Mouse (Mus musculus): ENCODE results near the gene Hmgb1. TPM values are rescaled to one million over a fixed set of nuclear protein-coding genes. Genes with fewer than 3 reads are reported as not detected.

Gene Hmgb1
- polyA plus RNA-seq, 1 experiment from 2014 or later, result 1,555 TPM

DNA sequence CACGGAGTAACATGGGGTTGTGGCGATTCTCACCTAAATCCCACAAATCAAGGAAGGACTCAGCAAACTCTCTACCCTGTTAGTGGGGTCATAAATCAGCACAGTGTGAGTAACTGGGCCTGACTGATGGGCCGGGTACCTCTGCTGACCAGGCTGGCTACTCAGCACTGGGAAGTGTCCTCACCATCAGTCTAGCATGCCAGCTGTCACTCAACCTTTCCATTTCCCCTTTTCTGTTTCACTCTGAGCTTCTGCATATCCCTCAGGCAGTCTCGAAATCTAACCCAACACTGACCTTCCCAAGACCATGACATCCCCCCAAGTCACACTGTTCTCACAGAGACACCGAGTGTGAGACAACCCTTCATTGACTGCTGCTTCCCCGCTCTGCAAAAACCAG is 95.4 kb downstream of the Hmgb1 start:
- no peak overlapping the region for H3K27ac ChIP-seq (ENCODE audit: low read length)
- 84% methylated on average over 6 of the region's 6 CpGs for WGBS
- no peaks in the 10 kb centered on the region for H3K36me3 ChIP-seq (ENCODE audit: control insufficient read depth, insufficient read depth, low read length)
- no peak overlapping the region for H3K4me2 ChIP-seq (replicated peaks; ENCODE audit: low read depth, low read length)
- no peaks in the 10 kb centered on the region for H3K4me1 ChIP-seq (ENCODE audit: control insufficient read depth, insufficient read depth, low read length)
- H3K9ac ChIP-seq (replicated peaks; ENCODE audit: low read depth, low read length), result no peak overlapping the region
- H3K27me3 ChIP-seq (ENCODE audit: control insufficient read depth, insufficient read depth, low read length), result no peaks in the 10 kb centered on the region
- H3K4me3 ChIP-seq (ENCODE audit: low read depth, low read length), result no peak overlapping the region
- no peak for ATAC-seq (ENCODE audit: insufficient number of reproducible peaks, insufficient read depth, low FRiP score, low read depth)
- H3K9me3 ChIP-seq (ENCODE audit: control insufficient read depth, low read depth, low read length), result no peaks in the 10 kb centered on the region

GRCm38 (mm10) chr5:149088149-149088548 is 96.1 kb downstream of the Hmgb1 start:
- no peaks in the 10 kb centered on the region for H3K9me3 ChIP-seq (ENCODE audit: control insufficient read depth, low read depth, low read length)
- 72% methylated on average over 3 of the region's 3 CpGs for WGBS

DNA sequence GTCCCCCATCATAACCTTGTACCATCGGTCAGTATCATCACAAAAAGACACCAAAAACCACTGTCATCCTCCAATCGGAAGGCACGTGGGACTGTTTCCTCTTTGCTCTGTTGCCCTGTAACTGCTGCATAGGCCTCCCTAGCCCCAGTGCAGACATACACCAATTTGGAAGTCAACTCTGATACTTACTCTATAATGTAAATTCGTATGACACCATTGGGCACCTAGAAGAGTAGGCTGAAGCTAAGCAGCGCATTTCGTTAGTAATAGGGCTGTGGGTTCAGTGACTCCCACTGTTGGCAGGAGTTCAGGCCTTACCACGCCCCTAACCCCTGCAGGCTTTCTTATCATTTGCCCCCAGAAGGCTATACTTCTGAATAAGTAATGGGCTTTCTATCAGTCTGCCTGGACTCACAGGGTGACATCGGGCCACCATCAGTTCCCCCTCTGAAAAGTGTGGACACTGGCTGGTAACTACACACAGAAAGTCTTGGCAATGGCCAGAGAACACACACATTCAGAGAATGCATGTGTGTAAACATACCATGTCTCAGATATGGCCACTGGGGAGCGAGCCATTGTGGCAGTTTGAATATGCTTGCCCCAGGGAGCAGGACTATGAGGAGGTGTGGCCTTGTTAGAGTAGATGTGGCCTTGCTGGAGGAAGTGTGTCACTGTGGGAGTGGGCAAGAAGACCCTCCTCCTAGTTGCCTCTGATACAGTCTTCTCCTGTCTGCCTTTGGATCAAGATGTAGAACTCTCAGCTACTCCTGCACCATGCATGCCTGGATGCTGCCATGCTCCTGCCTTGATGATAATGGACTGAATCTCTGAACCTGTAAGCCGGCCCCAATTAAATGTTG is 97.7 kb downstream of the Hmgb1 start:
- no peak overlapping the region for H3K4me3 ChIP-seq (ENCODE audit: low read depth, low read length)
- H3K4me2 ChIP-seq (replicated peaks; ENCODE audit: low read depth, low read length), result no peak overlapping the region
- H3K27me3 ChIP-seq (ENCODE audit: control insufficient read depth, insufficient read depth, low read length), result no peaks in the 10 kb centered on the region
- no peaks in the 10 kb centered on the region for H3K9me3 ChIP-seq (ENCODE audit: control insufficient read depth, low read depth, low read length)
- H3K36me3 ChIP-seq (ENCODE audit: control insufficient read depth, insufficient read depth, low read length), result no peaks in the 10 kb centered on the region
- H3K27ac ChIP-seq (ENCODE audit: low read length), result no peak overlapping the region
- ATAC-seq (ENCODE audit: insufficient number of reproducible peaks, insufficient read depth, low FRiP score, low read depth), result no peak
- 87% methylated on average over 10 of the region's 10 CpGs for WGBS
- H3K9ac ChIP-seq (replicated peaks; ENCODE audit: low read depth, low read length), result no peak overlapping the region
- no peaks in the 10 kb centered on the region for H3K4me1 ChIP-seq (ENCODE audit: control insufficient read depth, insufficient read depth, low read length)

More at GRCm38 (mm10) chr5:149088149-149088548, 96.1 kb downstream of the Hmgb1 start:
- Histone ChIP-seq H3K9ac (replicated peaks; ENCODE audit: low read depth, low read length) (no peak overlapping the region), H3K4me1 (ENCODE audit: control insufficient read depth, insufficient read depth, low read length) (no peaks in the 10 kb centered on the region), H3K27ac (ENCODE audit: low read length) (no peak overlapping the region), H3K36me3 (ENCODE audit: control insufficient read depth, insufficient read depth, low read length) (no peaks in the 10 kb centered on the region), H3K4me2 (replicated peaks; ENCODE audit: low read depth, low read length) (no peak overlapping the region), H3K4me3 (ENCODE audit: low read depth, low read length) (no peak overlapping the region), H3K27me3 (ENCODE audit: control insufficient read depth, insufficient read depth, low read length) (no peaks in the 10 kb centered on the region)
- no peak for ATAC-seq (ENCODE audit: insufficient number of reproducible peaks, insufficient read depth, low FRiP score, low read depth)

GRCm38 (mm10) chr5:149080466-149080865 is 103.8 kb downstream of the Hmgb1 start:
- 0 out of 2 replicates have a peak, but pooled peaks cover 5% of the 10 kb centered on the region for H3K4me1 ChIP-seq (ENCODE audit: control insufficient read depth, insufficient read depth, low read length)
- no peak overlapping the region for H3K4me2 ChIP-seq (replicated peaks; ENCODE audit: low read depth, low read length)
- H3K27ac ChIP-seq (ENCODE audit: low read length), result no peak overlapping the region
- no peak for ATAC-seq (ENCODE audit: insufficient number of reproducible peaks, insufficient read depth, low FRiP score, low read depth)
- no peak overlapping the region for H3K9ac ChIP-seq (replicated peaks; ENCODE audit: low read depth, low read length)
- 88% methylated on average over 8 of the region's 8 CpGs for WGBS
- H3K4me3 ChIP-seq (ENCODE audit: low read depth, low read length), result no peak overlapping the region
- H3K27me3 ChIP-seq (ENCODE audit: control insufficient read depth, insufficient read depth, low read length), result no peaks in the 10 kb centered on the region
- no peaks in the 10 kb centered on the region for H3K36me3 ChIP-seq (ENCODE audit: control insufficient read depth, insufficient read depth, low read length)
- H3K9me3 ChIP-seq (ENCODE audit: control insufficient read depth, low read depth, low read length), result no peaks in the 10 kb centered on the region

DNA sequence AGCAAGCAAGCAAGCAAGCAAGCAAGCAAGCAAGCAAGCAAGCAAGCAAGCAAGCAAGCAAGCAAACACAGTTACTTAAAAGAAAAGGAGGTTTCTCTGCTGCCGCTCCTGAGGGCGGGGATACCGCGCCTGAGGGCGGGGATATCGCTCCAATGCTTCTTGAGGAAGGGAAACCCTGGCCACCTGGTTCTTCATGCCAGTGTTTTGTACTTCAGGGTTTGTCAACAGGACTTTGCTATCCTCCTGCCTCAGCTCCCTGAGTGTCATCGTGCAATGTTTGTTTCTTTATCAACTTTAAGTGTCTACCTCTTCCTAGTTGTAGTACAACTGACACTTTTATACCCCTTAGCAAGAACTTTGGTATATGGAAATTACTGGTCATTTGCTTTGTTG is 104.5 kb downstream of the Hmgb1 start:
- no peak overlapping the region for H3K4me3 ChIP-seq (ENCODE audit: low read depth, low read length)
- no peaks in the 10 kb centered on the region for H3K27me3 ChIP-seq (ENCODE audit: control insufficient read depth, insufficient read depth, low read length)
- WGBS, result 40% methylated on average over 7 of the region's 7 CpGs
- no peak for ATAC-seq (ENCODE audit: insufficient number of reproducible peaks, insufficient read depth, low FRiP score, low read depth)
- no peak overlapping the region for H3K27ac ChIP-seq (ENCODE audit: low read length)
- no peaks in the 10 kb centered on the region for H3K9me3 ChIP-seq (ENCODE audit: control insufficient read depth, low read depth, low read length)
- H3K4me1 ChIP-seq (ENCODE audit: control insufficient read depth, insufficient read depth, low read length), result 0 out of 2 replicates have a peak, but pooled peaks cover 5% of the 10 kb centered on the region
- no peak overlapping the region for H3K9ac ChIP-seq (replicated peaks; ENCODE audit: low read depth, low read length)
- no peaks in the 10 kb centered on the region for H3K36me3 ChIP-seq (ENCODE audit: control insufficient read depth, insufficient read depth, low read length)
- H3K4me2 ChIP-seq (replicated peaks; ENCODE audit: low read depth, low read length), result 0 out of 2 replicates have a peak overlapping the region, but pooled peaks have one; percentile 11

DNA sequence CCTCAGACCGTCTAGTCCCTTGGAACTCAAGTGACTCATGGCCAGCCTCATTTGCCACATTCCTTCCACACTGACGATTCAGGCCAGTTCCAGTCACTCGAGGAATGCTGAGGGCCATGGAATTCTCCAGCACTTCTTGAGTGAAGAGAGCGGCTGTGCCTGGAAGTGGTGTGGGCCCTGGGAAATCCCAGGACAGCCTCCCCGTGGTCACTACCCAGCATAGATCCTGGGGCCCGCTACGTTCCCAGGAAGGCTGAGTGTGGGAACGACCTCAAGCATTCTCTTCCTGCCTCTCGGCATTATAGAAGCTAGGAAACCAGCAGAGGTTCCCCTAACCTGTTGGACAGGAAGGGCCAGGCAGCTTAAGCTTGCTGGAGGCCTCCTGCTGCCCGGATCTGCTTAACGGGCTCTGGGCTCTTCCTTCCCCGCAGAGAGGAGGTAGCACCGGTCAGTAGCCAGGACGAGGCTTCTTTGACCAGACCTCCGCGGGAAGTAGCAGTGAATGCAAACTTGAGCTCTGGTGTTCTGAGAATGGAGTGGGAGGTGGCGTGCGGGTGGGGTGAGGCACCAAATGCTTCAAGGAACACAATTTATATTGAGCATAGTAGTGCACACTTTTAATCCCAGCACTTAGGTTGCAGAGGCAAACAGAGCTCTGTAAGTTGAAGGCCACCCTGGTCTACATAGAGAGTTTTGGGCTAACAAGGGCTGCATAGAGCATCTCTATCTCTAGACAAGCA is 105.1 kb downstream of the Hmgb1 start:
- WGBS, result 14% methylated on average over 18 of the region's 18 CpGs
- Histone ChIP-seq H3K36me3 (ENCODE audit: control insufficient read depth, insufficient read depth, low read length) (no peaks in the 10 kb centered on the region), H3K4me2 (replicated peaks; ENCODE audit: low read depth, low read length) (peak overlapping the region; percentile 11), H3K4me3 (ENCODE audit: low read depth, low read length) (no peak overlapping the region), H3K27me3 (ENCODE audit: control insufficient read depth, insufficient read depth, low read length) (no peaks in the 10 kb centered on the region), H3K9me3 (ENCODE audit: control insufficient read depth, low read depth, low read length) (no peaks in the 10 kb centered on the region), H3K9ac (replicated peaks; ENCODE audit: low read depth, low read length) (no peak overlapping the region), H3K4me1 (ENCODE audit: control insufficient read depth, insufficient read depth, low read length) (0 out of 2 replicates have a peak, but pooled peaks cover 5% of the 10 kb centered on the region), H3K27ac (ENCODE audit: low read length) (no peak overlapping the region)
- ATAC-seq (ENCODE audit: insufficient number of reproducible peaks, insufficient read depth, low FRiP score, low read depth), result no peak; the same call in 1 of the 2 replicates

GRCm38 (mm10) chr5:149077136-149077535 is 107.2 kb downstream of the Hmgb1 start:
- no peaks in the 10 kb centered on the region for H3K9me3 ChIP-seq (ENCODE audit: control insufficient read depth, low read depth, low read length)
- no peak for ATAC-seq (ENCODE audit: insufficient number of reproducible peaks, insufficient read depth, low FRiP score, low read depth)
- no peak overlapping the region for H3K4me2 ChIP-seq (replicated peaks; ENCODE audit: low read depth, low read length)
- no peaks in the 10 kb centered on the region for H3K36me3 ChIP-seq (ENCODE audit: control insufficient read depth, insufficient read depth, low read length)
- no peak overlapping the region for H3K9ac ChIP-seq (replicated peaks; ENCODE audit: low read depth, low read length)
- H3K4me1 ChIP-seq (ENCODE audit: control insufficient read depth, insufficient read depth, low read length), result 0 out of 2 replicates have a peak, but pooled peaks cover 5% of the 10 kb centered on the region
- WGBS, result 64% methylated on average over 8 of the region's 8 CpGs
- H3K4me3 ChIP-seq (ENCODE audit: low read depth, low read length), result no peak overlapping the region
- no peak overlapping the region for H3K27ac ChIP-seq (ENCODE audit: low read length)
- no peaks in the 10 kb centered on the region for H3K27me3 ChIP-seq (ENCODE audit: control insufficient read depth, insufficient read depth, low read length)

- no peaks in the 10 kb centered on the region for H3K4me1 ChIP-seq (ENCODE audit: control insufficient read depth, insufficient read depth, low read length)
- no peaks in the 10 kb centered on the region for H3K9me3 ChIP-seq (ENCODE audit: control insufficient read depth, low read depth, low read length)
- H3K36me3 ChIP-seq (ENCODE audit: control insufficient read depth, insufficient read depth, low read length), result no peaks in the 10 kb centered on the region
- no peaks in the 10 kb centered on the region for H3K27me3 ChIP-seq (ENCODE audit: control insufficient read depth, insufficient read depth, low read length)
- no peak overlapping the region for H3K4me3 ChIP-seq (ENCODE audit: low read depth, low read length)
- WGBS, result 95% methylated on average over 5 of the region's 5 CpGs
- no peak overlapping the region for H3K9ac ChIP-seq (replicated peaks; ENCODE audit: low read depth, low read length)
- no peak for ATAC-seq (ENCODE audit: insufficient number of reproducible peaks, insufficient read depth, low FRiP score, low read depth)
- H3K27ac ChIP-seq (ENCODE audit: low read length), result no peak overlapping the region
- no peak overlapping the region for H3K4me2 ChIP-seq (replicated peaks; ENCODE audit: low read depth, low read length)
These were observed 112.7 kb downstream of the Hmgb1 start for GRCm38 (mm10) chr5:149071546-149071945.

All from stomach, embryonic 14.5 days (tissue).